ENCODE assay signal across 13 mouse cellular contexts in genomic region chr10:17196636-17197035, GRCm38 (mm10).
"Had no signal": no experiment of that assay in that cellular context is flagged by ENCODE, and none has a peak within 500 bp of the region (broad histone marks: within the 10 kb centered on the region; RNA-seq: fewer than 3 reads in every experiment).

No protein-coding gene starts in this region.

- H3K27ac ChIP-seq: limb, embryonic 15.5 days; liver, embryonic 12.5 days had no signal

- DNase-seq: kidney, adult 8-10 months; kidney, postnatal 25 days; layer of hippocampus, postnatal 36 days; lung, embryonic 14.5 days; lung, postnatal 10 days; lung, postnatal 4 days; retina, postnatal 1 day; thymus, postnatal 36 days had no signal

- H3K9ac ChIP-seq: limb, embryonic 15.5 days; liver, embryonic 12.5 days; lung, embryonic 14.5 days had no signal

- H3K9me3 ChIP-seq: limb, embryonic 15.5 days; liver, embryonic 12.5 days; midbrain, embryonic 10.5 days had no signal

- H3K4me1 ChIP-seq: liver, embryonic 12.5 days had no signal

- ATAC-seq: intestine, postnatal 0 days; liver, embryonic 12.5 days had no signal

- H3K4me2 ChIP-seq: limb, embryonic 15.5 days; liver, embryonic 12.5 days; lung, embryonic 14.5 days had no signal

- H3K27me3 ChIP-seq: limb, embryonic 15.5 days; liver, embryonic 12.5 days had no signal

- H3K4me3 ChIP-seq: limb, embryonic 15.5 days; liver, embryonic 12.5 days; midbrain, embryonic 10.5 days; myocyte had no signal

- H3K36me3 ChIP-seq: limb, embryonic 15.5 days; liver, embryonic 12.5 days; midbrain, embryonic 10.5 days had no signal
